Mouse (Mus musculus) granulocyte monocyte progenitor cell, adult 5-6 weeks (primary cell): ENCODE data around the gene Myo18a. TPM values are rescaled to one million over a fixed set of nuclear protein-coding genes. Genes with fewer than 3 reads are reported as not detected.

Experiments
- ATAC-seq: replicated peaks from 2 replicates; pipeline ENCODE4 v1.8.0; 2016; ENCODE audit warnings: mild to moderate bottlenecking, moderate TSS enrichment, inconsistent platforms; ENCODE audit not compliant: poor library complexity, severe bottlenecking
- total RNA-seq, 2 experiments: library from RNA; stranded (forward) in 1 of 2; stranded (reverse) in 1 of 2; fragments of 200-712, 200-1000 nt in 1 of 2; fragments of >200 nt in 1 of 2; fragmentation: Nextera tagmentation in 1 of 2; gene quantifications; 2 replicates each; pipeline ENCODE4 v1.2.3; 2014 to 2017

Myo18a gene
- total RNA-seq, 2 experiments from 2014 or later, result 49.3 to 66.5 TPM

GRCm38 (mm10) chr11:77769496-77769895 lies 6.5 kb downstream of the Myo18a start:
- ATAC-seq, result no peak

GRCm38 (mm10) chr11:77770346-77770745 lies 7.3 kb downstream of the Myo18a start:
- ATAC-seq, result no peak

GRCm38 (mm10) chr11:77771879-77772713 lies 9.1 kb downstream of the Myo18a start:
- ATAC-seq, result no peak

- ATAC-seq, result peak; percentile 68
Observed at GRCm38 (mm10) chr11:77775701-77776400, 12.8 kb downstream of the Myo18a start.

- no peak for ATAC-seq
Observed at GRCm38 (mm10) chr11:77777436-77777835, 14.4 kb downstream of the Myo18a start.

- ATAC-seq, result no peak
Observed at GRCm38 (mm10) chr11:77777937-77778336, 14.9 kb downstream of the Myo18a start.

GRCm38 (mm10) chr11:77779240-77779639 lies 16.2 kb downstream of the Myo18a start:
- no peak for ATAC-seq

GRCm38 (mm10) chr11:77781088-77781487 lies 18.0 kb downstream of the Myo18a start:
- ATAC-seq, result no peak

GRCm38 (mm10) chr11:77782104-77782815 lies 19.2 kb downstream of the Myo18a start:
- ATAC-seq, result no peak

GRCm38 (mm10) chr11:77783211-77783746 lies 20.2 kb downstream of the Myo18a start:
- 0 out of 2 replicates have a peak, but pooled peaks have one; percentile 1 for ATAC-seq

- peak; percentile 33 for ATAC-seq
Observed at GRCm38 (mm10) chr11:77783747-77784646, 21.0 kb downstream of the Myo18a start.

GRCm38 (mm10) chr11:77784894-77785293 lies 21.8 kb downstream of the Myo18a start:
- no peak for ATAC-seq

GRCm38 (mm10) chr11:77785396-77785767 lies 22.3 kb downstream of the Myo18a start:
- no peak for ATAC-seq

GRCm38 (mm10) chr11:77785768-77786561 lies 22.9 kb downstream of the Myo18a start:
- peak; percentile 60 for ATAC-seq

- no peak for ATAC-seq
Observed at GRCm38 (mm10) chr11:77787707-77788106, 24.7 kb downstream of the Myo18a start, which contains the start of gene Gm10277. Gene Gm10277, minus strand, starts transcription at chr11:77787747.

GRCm38 (mm10) chr11:77789512-77789911 lies 26.5 kb downstream of the Myo18a start:
- ATAC-seq, result no peak

GRCm38 (mm10) chr11:77790286-77790685 lies 27.2 kb downstream of the Myo18a start:
- no peak for ATAC-seq

GRCm38 (mm10) chr11:77791241-77791727 lies 28.2 kb downstream of the Myo18a start:
- no peak for ATAC-seq
